Mouse (Mus musculus): ENCODE data around the gene Enkur. TPM values are rescaled to one million over a fixed set of nuclear protein-coding genes. Genes with fewer than 3 reads are reported as not detected.
A peak's percentile ranks its signal among the peaks of the same experiment; 100 is the strongest.

The Enkur gene
- total and polyA plus RNA-seq, 2 experiments from 2014 or later, result 6.2 to 7.7 TPM

DNA sequence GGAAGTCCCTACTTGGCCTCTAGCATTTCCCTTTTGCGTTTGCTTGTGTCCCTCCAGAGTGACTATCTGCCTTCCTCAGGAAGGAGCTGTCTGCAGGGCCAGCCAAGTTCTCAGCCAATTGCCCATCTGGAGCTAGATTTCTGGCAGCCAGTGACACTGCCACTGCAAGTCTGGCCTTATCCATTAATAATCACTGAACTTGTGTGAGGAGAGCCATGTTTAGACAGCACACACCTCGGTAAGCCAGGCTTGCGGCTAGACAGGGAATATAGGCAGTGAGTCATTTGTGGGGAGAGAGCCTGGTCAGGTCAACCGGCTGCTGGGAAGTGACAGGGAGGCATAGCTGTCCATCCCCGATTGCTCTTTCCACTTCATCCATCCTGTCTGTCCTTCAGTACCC is 31.7 kb upstream of the Enkur start:
- no peak overlapping the region for H3K4me2 ChIP-seq (ENCODE audit: low read depth, low read length, poor library complexity, severe bottlenecking)
- TF ChIP-seq CTCF (IDR thresholded peaks at IDR 0.05), result no peak
- no peaks in the 10 kb centered on the region for H3K4me1 ChIP-seq (ENCODE audit: insufficient read depth, low read length)

DNA sequence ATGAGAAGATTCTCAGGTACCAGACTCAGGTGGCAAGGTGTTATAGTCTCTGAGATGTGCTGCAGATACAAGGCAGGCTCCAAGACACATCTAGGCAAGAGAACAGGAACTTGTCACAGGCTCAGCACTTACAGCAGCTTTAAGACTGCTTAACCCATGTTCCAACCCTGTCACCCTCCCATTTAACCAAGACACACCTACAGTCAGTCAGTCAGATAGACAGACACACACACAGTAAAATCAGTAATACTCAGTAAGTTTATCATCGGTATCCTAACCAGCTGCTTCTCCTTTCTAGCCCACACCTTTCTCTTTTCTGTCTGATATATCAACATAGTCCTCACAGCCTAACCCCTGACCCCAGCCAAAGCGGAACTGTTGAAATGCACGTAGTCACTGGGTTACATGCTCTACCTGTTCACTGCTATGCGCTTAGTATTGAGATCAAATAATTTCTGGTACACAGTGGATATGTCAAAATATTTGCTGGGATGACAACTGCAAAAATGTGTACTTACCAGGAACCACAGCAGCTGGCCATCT is 30.8 kb upstream of the Enkur start:
- WGBS, result 93% methylated on average over 4 of the region's 4 CpGs
- TF ChIP-seq CTCF (IDR thresholded peaks at IDR 0.05), result no peak
- ATAC-seq (ENCODE audit: low FRiP score), result no peak

More for the DNA sequence above, 31.7 kb upstream of the Enkur start:
- WGBS, result 79% methylated on average over 5 of the region's 5 CpGs
- DNase-seq (ENCODE audit: low spot score), result peak; percentile 8
- Histone ChIP-seq H3K36me3 (ENCODE audit: insufficient read depth, low read length) (no peaks in the 10 kb centered on the region), H3K27ac (ENCODE audit: low read depth, low read length) (no peak overlapping the region), H3K27me3 (ENCODE audit: insufficient read depth, low read length) (no peaks in the 10 kb centered on the region), H3K4me3 (ENCODE audit: low read depth, low read length) (no peak overlapping the region), H3K9me3 (ENCODE audit: low read length) (no peaks in the 10 kb centered on the region), H3K9ac (replicated peaks; ENCODE audit: low read length, poor library complexity, severe bottlenecking) (no peak overlapping the region)
- no peak for ATAC-seq (ENCODE audit: low FRiP score)

DNA sequence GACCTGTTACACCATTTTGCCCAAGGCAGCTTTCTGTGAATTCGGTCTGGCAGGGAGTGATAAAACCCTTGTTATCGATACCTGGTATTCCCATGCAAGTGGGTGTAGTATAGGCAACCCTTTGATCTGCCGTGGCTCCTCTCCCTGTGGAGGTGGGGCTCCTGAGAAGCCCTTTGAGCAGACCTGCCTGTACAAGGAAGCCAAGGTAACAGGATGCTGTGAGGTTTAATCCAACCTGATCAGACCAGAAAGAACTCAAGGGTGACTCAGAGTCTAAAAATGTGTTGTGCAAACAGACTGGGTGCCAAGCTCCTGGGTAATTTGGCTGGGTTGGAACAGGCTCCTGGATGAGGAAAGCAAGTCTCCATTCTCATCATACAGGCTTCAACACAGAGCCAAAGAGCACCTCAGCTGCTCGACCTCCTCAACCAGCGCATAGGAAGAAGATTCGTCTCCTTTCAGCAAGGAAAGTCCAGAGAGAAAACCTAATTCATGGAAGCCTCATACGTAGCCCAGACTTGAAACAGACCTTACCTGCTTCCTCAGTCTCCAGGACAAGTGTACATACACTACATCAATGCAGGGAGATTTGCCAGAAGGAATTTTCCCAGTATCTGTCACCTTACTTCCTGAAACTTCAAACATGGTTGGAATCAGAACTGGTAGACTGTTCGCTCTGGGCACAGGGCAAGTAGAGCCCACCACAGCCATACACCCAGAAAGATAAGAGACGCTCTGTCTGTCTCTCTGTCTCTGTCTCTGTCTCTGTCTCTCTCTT is 29.9 kb upstream of the Enkur start:
- Histone ChIP-seq H3K36me3 (ENCODE audit: insufficient read depth, low read length) (no peaks in the 10 kb centered on the region), H3K4me2 (ENCODE audit: low read depth, low read length, poor library complexity, severe bottlenecking) (no peak overlapping the region), H3K27ac (ENCODE audit: low read depth, low read length) (no peak overlapping the region), H3K4me3 (ENCODE audit: low read depth, low read length) (no peak overlapping the region), H3K4me1 (ENCODE audit: insufficient read depth, low read length) (no peaks in the 10 kb centered on the region), H3K9me3 (ENCODE audit: low read length) (no peaks in the 10 kb centered on the region), H3K9ac (replicated peaks; ENCODE audit: low read length, poor library complexity, severe bottlenecking) (no peak overlapping the region), H3K27me3 (ENCODE audit: insufficient read depth, low read length) (no peaks in the 10 kb centered on the region)
- TF ChIP-seq CTCF (IDR thresholded peaks at IDR 0.05), result no peak
- ATAC-seq (ENCODE audit: low FRiP score) (no peak), DNase-seq (ENCODE audit: low spot score) (no peak)
- 84% methylated on average over 9 of the region's 9 CpGs for WGBS

More for the DNA sequence above, 30.8 kb upstream of the Enkur start:
- Histone ChIP-seq H3K27ac (ENCODE audit: low read depth, low read length) (no peak overlapping the region), H3K36me3 (ENCODE audit: insufficient read depth, low read length) (no peaks in the 10 kb centered on the region), H3K4me3 (ENCODE audit: low read depth, low read length) (no peak overlapping the region), H3K4me2 (ENCODE audit: low read depth, low read length, poor library complexity, severe bottlenecking) (no peak overlapping the region), H3K4me1 (ENCODE audit: insufficient read depth, low read length) (no peaks in the 10 kb centered on the region), H3K27me3 (ENCODE audit: insufficient read depth, low read length) (no peaks in the 10 kb centered on the region), H3K9ac (replicated peaks; ENCODE audit: low read length, poor library complexity, severe bottlenecking) (no peak overlapping the region), H3K9me3 (ENCODE audit: low read length) (no peaks in the 10 kb centered on the region)
- DNase-seq (ENCODE audit: low spot score), result no peak

DNA sequence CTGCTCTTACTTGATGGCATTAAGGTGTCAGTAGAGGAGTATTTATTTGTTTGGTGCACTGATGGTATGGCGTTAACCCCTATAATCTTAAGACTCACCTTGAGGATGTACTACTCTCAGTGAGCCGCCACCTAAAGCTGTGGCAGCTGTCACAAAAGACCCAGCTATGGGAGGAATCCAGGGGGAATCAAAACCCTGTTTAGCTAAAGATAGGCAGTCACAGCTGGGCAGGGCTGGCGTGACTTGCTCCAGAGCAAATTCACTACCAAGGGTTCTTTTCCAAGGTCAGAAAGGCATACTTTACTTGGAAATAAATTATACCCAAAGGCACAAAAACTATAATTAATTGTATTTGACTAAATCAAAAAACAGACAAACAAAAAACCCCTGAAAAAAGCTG is 26.0 kb upstream of the Enkur start:
- H3K4me1 ChIP-seq (ENCODE audit: insufficient read depth, low read length), result no peaks in the 10 kb centered on the region
- no peaks in the 10 kb centered on the region for H3K36me3 ChIP-seq (ENCODE audit: insufficient read depth, low read length)
- H3K9ac ChIP-seq (replicated peaks; ENCODE audit: low read length, poor library complexity, severe bottlenecking), result no peak overlapping the region
- no peaks in the 10 kb centered on the region for H3K27me3 ChIP-seq (ENCODE audit: insufficient read depth, low read length)
- no peak for TF ChIP-seq CTCF (IDR thresholded peaks at IDR 0.05)
- no peak overlapping the region for H3K27ac ChIP-seq (ENCODE audit: low read depth, low read length)
- ATAC-seq (ENCODE audit: low FRiP score), result no peak
- DNase-seq (ENCODE audit: low spot score), result no peak
- H3K4me2 ChIP-seq (ENCODE audit: low read depth, low read length, poor library complexity, severe bottlenecking), result no peak overlapping the region
- 86% methylated on average over 3 of the region's 3 CpGs for WGBS
- no peaks in the 10 kb centered on the region for H3K9me3 ChIP-seq (ENCODE audit: low read length)
- H3K4me3 ChIP-seq (ENCODE audit: low read depth, low read length), result no peak overlapping the region

DNA sequence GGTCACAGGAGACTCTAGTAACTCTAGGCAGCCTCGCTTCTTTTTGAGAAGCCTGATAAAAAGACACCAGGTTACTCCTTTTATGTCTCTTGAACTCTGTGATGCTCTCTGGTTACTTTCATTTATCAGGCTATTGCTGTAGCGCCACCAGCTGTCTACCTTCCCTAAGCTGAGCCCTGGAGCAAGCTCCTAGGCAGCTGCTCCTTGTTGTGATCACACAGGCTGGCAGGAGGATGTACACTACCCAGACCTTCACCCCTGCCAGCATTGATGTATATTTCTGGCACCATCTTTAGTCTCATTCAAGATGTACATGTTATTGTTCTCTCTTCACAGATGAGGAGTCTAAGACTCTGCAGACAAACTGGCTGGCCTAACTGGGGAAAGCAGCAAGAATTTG is 25.1 kb upstream of the Enkur start:
- H3K27me3 ChIP-seq (ENCODE audit: insufficient read depth, low read length), result no peaks in the 10 kb centered on the region
- no peak for ATAC-seq (ENCODE audit: low FRiP score)
- no peak for TF ChIP-seq CTCF (IDR thresholded peaks at IDR 0.05)
- no peak overlapping the region for H3K9ac ChIP-seq (replicated peaks; ENCODE audit: low read length, poor library complexity, severe bottlenecking)
- no peak overlapping the region for H3K27ac ChIP-seq (ENCODE audit: low read depth, low read length)
- 63% methylated on average over 2 of the region's 2 CpGs for WGBS
- no peak overlapping the region for H3K4me2 ChIP-seq (ENCODE audit: low read depth, low read length, poor library complexity, severe bottlenecking)
- no peak for DNase-seq (ENCODE audit: low spot score)
- H3K9me3 ChIP-seq (ENCODE audit: low read length), result no peaks in the 10 kb centered on the region
- H3K4me3 ChIP-seq (ENCODE audit: low read depth, low read length), result no peak overlapping the region
- H3K36me3 ChIP-seq (ENCODE audit: insufficient read depth, low read length), result no peaks in the 10 kb centered on the region
- no peaks in the 10 kb centered on the region for H3K4me1 ChIP-seq (ENCODE audit: insufficient read depth, low read length)
